Mouse (Mus musculus) left cerebral cortex, postnatal 14 days (tissue): Measurements from ENCODE around the gene Gm20388. TPM values are rescaled to one million over a fixed set of nuclear protein-coding genes. Genes with fewer than 3 reads are reported as not detected.

Experiments
- DNase-seq, 2 experiments: peaks; one replicate each; pipeline ENCODE4 v3.0.0; 2021 to 2022; ENCODE audit warnings: low spot score in 2 of 2, mixed read lengths in 1 of 2
- intact Hi-C: fragments of 180-260 bp; cut with DNase I; formaldehyde crosslinking; loops from one replicate; pipeline ENCODE4 v1.15.1; 2025
- total RNA-seq, 2 experiments: library from RNA; stranded (reverse); gene quantifications; 2 replicates each; pipeline ENCODE4 v1.2.3; 2021

The Gm20388 gene
- total RNA-seq, 2 experiments from 2014 or later, result 2.8 to 7.3 TPM

- no peak for DNase-seq
- intact Hi-C loops, result loop anchor here (5.0 kb wide), 1 partner anchor 126 kb away; no protein-coding TSS in a partner anchor
These were observed 622.7 kb downstream of the Gm20388 start for GRCm38 (mm10) chr8:120533380-120533779.

DNA sequence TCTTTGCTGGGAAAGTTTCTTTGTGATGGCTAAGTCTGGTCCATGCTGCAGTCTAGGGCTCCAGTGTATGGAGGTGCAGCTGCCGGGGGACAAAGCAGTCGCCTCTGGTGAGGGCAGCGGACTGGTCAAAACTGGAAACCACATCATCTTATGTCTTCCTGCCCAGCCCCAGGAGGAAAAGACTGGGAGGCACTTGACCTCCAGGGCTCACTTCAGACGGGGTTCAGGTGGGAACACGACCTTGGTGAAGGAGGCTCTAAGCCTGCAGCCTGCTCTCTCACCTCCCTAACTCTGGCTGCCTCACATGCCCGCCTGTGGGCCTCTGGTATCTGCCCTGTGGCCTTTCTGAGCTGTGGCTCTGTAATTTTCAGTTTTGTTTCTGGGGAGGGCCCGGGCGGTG, 623.4 kb downstream of the Gm20388 start:
- intact Hi-C loops, result loop anchor here (2.0 to 5.0 kb wide), 2 partner anchors 45 to 127 kb away; no protein-coding TSS in a partner anchor
- no peak for DNase-seq

DNA sequence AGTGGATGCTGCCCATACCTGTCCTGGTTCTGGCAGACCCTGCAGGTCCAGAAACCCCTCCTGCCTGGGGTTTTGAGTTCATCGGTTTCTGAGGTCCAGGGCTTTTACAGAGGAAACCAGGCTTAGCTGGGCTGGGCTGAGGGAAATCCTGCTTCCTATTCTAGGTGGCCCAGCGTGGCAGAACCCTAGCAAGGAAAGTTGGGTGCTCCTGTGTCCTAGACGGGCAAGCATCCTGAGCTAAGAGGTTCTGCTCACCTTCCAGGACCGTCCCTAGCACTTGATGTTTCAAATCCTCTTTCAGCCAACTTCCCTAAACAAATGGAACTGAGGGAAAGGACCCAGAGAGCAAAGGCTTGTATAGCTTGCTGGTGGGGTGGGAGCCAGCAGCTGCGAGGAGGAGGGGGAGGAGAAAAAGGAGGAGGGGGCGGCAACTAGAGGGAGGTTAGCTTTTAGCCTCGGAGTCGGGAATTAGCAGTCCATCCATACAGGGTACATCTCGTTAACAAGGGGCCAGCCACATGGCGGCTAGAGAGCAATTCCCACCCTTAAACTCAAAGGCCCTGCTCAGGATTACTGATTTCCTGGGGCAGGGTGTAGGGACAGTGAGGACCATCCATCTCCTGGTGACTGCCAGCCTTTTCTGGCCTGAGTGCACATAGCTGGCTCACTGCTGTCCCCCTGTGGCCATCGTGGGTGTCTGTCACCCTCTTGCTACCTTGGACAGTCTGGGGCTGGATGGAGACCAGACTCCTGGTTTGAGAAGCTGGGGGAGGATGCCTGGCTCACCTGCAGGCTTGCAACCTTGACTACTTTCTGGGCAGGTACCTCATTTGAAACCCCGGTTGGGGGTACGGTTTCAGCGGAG, 624.1 kb downstream of the Gm20388 start:
- intact Hi-C loops, result loop anchor here (2.0 to 5.0 kb wide), 4 partner anchors 46 to 247 kb away; no protein-coding TSS in a partner anchor
- peak; percentile 80 to 87 for DNase-seq

DNA sequence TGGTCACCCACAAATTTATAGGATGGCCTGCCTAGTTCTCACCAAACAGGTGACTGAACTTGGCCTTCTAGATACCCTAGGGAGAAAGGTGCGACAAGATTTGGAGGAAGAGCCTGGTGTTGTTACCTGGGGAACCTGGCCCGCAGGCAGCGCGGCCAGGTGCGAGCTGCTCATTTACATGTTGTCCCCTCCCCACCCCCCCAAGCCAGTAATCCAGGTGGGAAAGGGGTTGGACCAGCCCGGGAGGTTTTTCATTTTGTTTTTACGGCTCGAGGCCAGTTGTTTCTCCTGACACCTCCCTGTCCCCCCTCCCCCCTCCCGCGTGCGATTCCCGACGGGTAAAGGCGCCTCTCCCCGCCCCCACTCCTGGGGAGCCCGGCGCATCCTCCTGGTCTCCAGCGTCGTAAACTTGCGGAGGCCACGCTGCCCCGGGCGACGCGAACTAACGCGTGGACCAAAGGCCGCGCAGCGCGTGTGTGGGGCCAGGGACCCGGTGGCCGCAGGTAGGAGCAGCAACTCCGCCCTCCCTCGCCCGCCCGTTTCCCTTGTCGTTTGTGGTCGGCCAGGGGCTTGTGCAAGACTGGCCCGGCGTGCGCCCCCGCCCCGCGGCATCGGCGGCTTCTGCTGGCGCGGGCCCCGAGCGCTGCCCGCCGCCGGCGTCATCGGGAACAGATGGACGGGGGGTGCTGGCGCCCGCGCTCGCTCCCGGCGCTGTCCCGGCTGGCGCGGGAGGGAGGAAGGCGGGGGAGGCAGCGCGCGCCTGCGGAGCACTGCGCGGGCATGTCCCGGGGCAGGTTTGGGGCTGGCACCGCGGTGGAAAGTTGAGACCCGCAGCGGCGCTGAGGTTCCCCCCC, 625.0 kb downstream of the Gm20388 start:
- intact Hi-C loops, result loop anchor here (2.0 to 5.0 kb wide), 3 partner anchors 47 to 248 kb away; no protein-coding TSS in a partner anchor
- peak; percentile 56 to 75 for DNase-seq

- DNase-seq, result peak; percentile 54 to 55
- intact Hi-C loops, result loop anchor here (5.0 kb wide), 2 partner anchors 219 to 249 kb away; no protein-coding TSS in a partner anchor
These were observed 625.9 kb downstream of the Gm20388 start for GRCm38 (mm10) chr8:120536306-120537206.

GRCm38 (mm10) chr8:120537207-120537817, 626.7 kb downstream of the Gm20388 start:
- intact Hi-C loops, result loop anchor here (5.0 kb wide), 2 partner anchors 220 to 250 kb away; no protein-coding TSS in a partner anchor

DNA sequence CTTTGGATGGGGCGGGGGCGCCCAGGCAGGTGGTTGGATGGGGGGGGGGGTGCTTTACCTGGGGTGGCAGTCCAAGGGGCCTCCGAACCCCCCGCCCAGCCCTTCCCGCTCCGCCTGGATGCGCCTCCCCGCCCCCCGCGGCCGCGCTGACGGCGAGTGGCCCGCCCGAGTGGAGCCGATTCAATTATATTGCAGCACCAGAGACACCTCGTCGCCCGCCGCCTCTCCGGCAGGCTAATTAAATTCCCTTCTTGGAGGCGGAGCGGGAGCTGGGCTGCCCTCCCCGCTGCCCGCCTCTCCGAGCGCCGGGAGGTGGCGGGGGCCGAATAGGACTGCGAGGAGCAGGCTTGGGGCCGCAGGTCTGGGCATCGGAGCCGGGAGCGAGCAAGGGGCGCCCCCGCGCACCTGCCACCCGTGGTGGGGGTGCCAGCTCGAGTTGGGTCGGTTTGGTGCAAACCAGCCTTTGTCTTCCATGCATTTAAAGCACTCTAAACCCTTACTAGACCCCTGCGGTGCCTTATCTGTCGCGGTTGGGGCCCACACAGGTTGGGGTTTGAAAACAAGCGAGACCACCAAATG, 627.3 kb downstream of the Gm20388 start:
- DNase-seq, result peak; percentile 70 to 73
- intact Hi-C loops, result loop anchor here (5.0 kb wide), 2 partner anchors 221 to 251 kb away; no protein-coding TSS in a partner anchor

More at GRCm38 (mm10) chr8:120537207-120537817, 626.7 kb downstream of the Gm20388 start:
- peak; percentile 52 to 60 for DNase-seq

- DNase-seq, result peak; percentile 51 to 77
- intact Hi-C loops, result loop anchor here (5.0 kb wide), 2 partner anchors 221 to 251 kb away; no protein-coding TSS in a partner anchor
These were observed 628.0 kb downstream of the Gm20388 start for GRCm38 (mm10) chr8:120538397-120539240.

DNA sequence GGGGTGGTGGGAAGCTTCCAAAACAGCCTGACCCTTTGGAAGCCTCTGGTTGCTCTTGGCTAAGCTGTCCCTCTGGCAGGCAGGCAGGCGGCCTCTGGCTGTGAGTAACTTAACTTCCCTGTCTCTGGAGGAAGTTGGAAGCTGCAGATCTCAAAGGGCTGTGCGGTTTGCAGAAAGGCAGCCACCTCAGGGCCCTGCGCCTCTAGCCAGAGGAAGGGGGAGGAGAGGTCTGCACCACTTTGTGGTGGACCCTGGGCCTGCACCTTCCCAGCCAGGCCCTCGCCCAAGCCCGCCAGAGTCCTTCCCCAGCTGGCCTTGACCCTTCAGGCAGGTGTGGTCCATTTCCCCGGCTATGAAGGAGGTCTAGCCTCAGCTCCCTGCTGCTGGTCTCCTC, 628.7 kb downstream of the Gm20388 start:
- intact Hi-C loops, result loop anchor here (5.0 kb wide), 2 partner anchors 222 to 252 kb away; no protein-coding TSS in a partner anchor
- no peak for DNase-seq

DNA sequence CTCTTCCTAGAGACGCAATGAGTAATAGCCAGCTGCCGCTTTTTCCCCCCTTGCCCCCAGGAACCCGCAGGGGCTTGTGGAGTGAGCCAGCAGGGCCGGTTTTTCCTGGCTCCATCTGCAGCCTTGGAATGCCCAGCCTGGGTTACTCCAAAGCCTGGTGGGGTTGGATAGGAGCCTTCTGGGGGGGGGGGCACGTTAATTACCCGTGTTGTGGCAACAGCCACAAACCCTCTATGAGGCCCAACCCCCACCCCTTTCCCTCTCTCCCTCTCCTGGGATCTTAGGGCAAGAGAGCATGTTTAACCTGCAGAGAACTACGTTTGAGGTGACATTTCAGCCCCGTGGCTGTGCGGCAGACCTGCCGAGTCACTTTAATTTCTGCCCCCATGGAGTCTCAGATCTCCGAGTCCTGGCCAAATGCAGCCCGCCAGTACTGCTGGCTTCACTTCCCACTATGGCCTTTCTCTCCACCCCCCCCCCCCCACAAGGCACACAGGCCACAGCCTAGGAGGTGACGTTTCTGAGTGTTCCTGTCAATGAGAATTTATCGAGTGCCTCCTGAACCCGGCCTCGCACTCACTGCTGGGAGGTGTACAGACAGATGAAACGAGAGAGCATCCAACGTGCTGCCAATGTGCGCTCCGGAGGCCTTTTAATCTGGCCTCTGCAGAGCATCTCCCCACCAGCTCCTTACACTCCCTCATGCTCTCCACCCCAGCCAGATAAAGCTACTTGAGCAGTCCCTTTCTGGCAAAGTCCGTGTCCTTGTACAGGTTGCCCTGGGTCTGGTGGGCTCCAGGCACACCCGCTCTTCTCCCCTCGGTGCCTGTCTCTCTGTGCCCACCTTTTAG, 629.4 kb downstream of the Gm20388 start:
- no peak for DNase-seq
- intact Hi-C loops, result loop anchor here (5.0 kb wide), 2 partner anchors 223 to 253 kb away; no protein-coding TSS in a partner anchor

- intact Hi-C loops, result no loop called here
- no peak for DNase-seq
These were observed 632.4 kb downstream of the Gm20388 start for GRCm38 (mm10) chr8:120542995-120543394.

GRCm38 (mm10) chr8:120543416-120544055, 632.9 kb downstream of the Gm20388 start:
- no peak for DNase-seq
- intact Hi-C loops, result no loop called here

GRCm38 (mm10) chr8:120544155-120544554, 633.5 kb downstream of the Gm20388 start:
- intact Hi-C loops, result no loop called here
- DNase-seq, result no peak

DNA sequence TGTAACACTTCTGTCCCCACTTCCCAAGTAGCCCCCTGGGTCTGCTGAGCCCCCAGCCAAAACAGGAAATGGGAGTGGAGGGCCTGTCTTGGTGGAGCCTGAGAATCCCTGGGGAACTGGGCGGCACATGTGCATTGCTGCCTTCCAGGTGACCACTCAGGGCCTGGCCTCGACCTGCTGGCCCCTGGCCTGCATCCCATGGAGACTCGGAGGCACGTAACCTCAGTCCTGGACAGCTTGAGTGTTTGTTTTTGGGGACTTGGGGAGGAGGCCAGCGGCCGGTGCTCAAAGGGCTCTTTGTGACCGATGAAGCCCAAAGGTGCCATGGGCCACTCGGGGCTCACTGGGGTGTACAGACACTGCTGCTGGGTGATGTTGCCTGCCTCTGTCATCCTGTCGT, 636.9 kb downstream of the Gm20388 start:
- intact Hi-C loops, result no loop called here
- no peak for DNase-seq

DNA sequence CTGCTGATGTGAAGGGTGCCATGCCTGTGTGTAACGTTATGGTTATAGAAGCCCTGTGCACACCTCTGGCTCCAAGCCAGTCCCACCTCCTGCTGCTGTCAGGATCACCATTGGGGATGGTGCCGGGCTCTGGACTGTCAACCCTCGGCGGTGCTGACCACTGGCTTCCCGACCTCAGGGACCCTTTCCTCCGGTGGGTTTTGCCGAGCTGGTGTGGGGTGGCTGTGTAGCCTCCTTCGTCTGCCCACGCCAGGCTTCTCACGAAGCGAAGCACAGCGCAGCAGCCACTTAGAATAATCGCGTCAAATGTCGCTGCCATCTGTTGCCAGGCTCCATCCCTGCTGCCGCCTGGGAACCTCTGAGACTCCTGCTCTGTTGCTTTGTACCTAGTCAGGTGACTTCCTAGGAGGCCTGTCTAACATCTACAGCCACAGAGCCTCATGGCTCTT, 637.7 kb downstream of the Gm20388 start:
- intact Hi-C loops, result no loop called here
- peak; percentile 62 to 79 for DNase-seq
